Mouse (Mus musculus) neural tube, embryonic 15.5 days (tissue): ENCODE measurements around the gene Rcan2. TPM values are rescaled to one million over a fixed set of nuclear protein-coding genes. Genes with fewer than 3 reads are reported as not detected.
"Not testable (repeated sequence)": the region's sequence is repeated elsewhere in the genome, so short reads cannot be mapped to it uniquely, and the experiment has no call there.

Experiments
- ATAC-seq: fragments of 200-750 bp; cut with Nextera tagmentation; 2 replicates; pipeline ENCODE4 v1.8.0; 2017; ENCODE audit warnings: mild to moderate bottlenecking, moderate TSS enrichment, moderate library complexity; ENCODE audit not compliant: low FRiP score
- H3K27ac ChIP-seq: fragments of 300-500 bp; sonication (generic); replicated peaks from 2 replicates; pipeline ENCODE4 v1.5.1; 2015; ENCODE audit warnings: mild to moderate bottlenecking, inconsistent platforms
- H3K27me3 ChIP-seq: fragments of 300-500 bp; sonication (generic); replicated peaks from 2 replicates; pipeline ENCODE4 v1.6.1; 2015; ENCODE audit warnings: inconsistent platforms
- H3K36me3 ChIP-seq: fragments of 300-500 bp; sonication (generic); 2 replicates; pipeline ENCODE4 v1.6.1; 2015; ENCODE audit warnings: inconsistent platforms
- H3K4me1 ChIP-seq: fragments of 300-500 bp; sonication (generic); 2 replicates; pipeline ENCODE4 v1.6.1; 2015; ENCODE audit warnings: inconsistent platforms
- H3K4me2 ChIP-seq: fragments of 300-500 bp; sonication (generic); 2 replicates; pipeline ENCODE4 v1.6.1; 2015; ENCODE audit warnings: inconsistent platforms, mild to moderate bottlenecking, moderate library complexity
- H3K4me3 ChIP-seq: fragments of 300-500 bp; sonication (generic); replicated peaks from 2 replicates; pipeline ENCODE4 v1.5.1; 2015; ENCODE audit warnings: mild to moderate bottlenecking, inconsistent platforms
- H3K9ac ChIP-seq: fragments of 300-500 bp; sonication (generic); replicated peaks from 2 replicates; pipeline ENCODE4 v1.6.1; 2015; ENCODE audit warnings: mild to moderate bottlenecking, inconsistent platforms
- H3K9me3 ChIP-seq: fragments of 300-500 bp; sonication (generic); replicated peaks from 2 replicates; pipeline ENCODE4 v1.6.1; 2016; ENCODE audit warnings: inconsistent platforms
- WGBS: fragments of 180-500 bp; shearing (Covaris S2); methylation state at CpG from one replicate; pipeline ENCODE4 v1.1.7; 2015; ENCODE audit warnings: mixed read lengths; 5-methylcytosine and 5-hydroxymethylcytosine counted together
- polyA plus RNA-seq: library from polyadenylated mRNA; unstranded; fragments of >200 nt; fragmentation: Nextera tagmentation; extraction: Ambion mirVana; gene quantifications from 2 replicates; pipeline ENCODE4 v1.2.1, GENCODE M21; 2015

The Rcan2 gene
- polyA plus RNA-seq, 1 experiment from 2014 or later = 139 TPM

GRCm38 (mm10) chr17:43803764-43804163 is 2.6 kb downstream of the Rcan2 start:
- Histone ChIP-seq H3K27me3 (no peaks in the 10 kb centered on the region), H3K36me3 (no peaks in the 10 kb centered on the region), H3K9ac (no peak overlapping the region), H3K4me2 (no peak overlapping the region), H3K27ac (no peak overlapping the region), H3K9me3 (no peaks in the 10 kb centered on the region), H3K4me3 (no peak overlapping the region), H3K4me1 (peaks cover 8% of the 10 kb centered on the region)
- no peak for ATAC-seq
- whole genome bisulfite sequencing = 82% methylated on average over 6 of the region's 6 CpGs

GRCm38 (mm10) chr17:43806841-43807240 is 5.7 kb downstream of the Rcan2 start:
- 80% methylated on average over 4 of the region's 4 CpGs for WGBS
- Histone ChIP-seq H3K4me2 (no peak overlapping the region), H3K27ac (no peak overlapping the region), H3K9ac (no peak overlapping the region), H3K4me3 (no peak overlapping the region), H3K36me3 (no peaks in the 10 kb centered on the region), H3K9me3 (no peaks in the 10 kb centered on the region), H3K4me1 (peaks cover 8% of the 10 kb centered on the region), H3K27me3 (no peaks in the 10 kb centered on the region)
- ATAC-seq = no peak

DNA sequence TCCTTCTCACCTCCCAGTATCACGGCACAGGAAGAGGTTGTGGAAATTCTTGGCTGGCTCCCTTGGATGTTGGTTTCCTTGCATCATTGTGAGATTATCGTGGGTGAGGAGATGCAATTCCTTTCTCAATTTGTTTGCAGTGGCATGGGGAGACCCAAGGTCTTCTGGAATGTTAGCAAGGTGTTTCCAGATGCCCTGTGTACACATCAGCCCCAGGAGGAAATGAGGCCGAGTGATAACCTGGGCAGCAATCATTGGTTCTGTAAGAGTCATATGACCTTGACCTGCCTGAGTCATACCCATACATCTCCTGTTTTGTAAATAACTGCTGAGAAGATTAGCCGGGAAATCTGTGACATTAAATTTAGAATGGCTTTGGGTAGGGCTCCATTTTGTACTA is 10.3 kb downstream of the Rcan2 start:
- Histone ChIP-seq H3K4me2 (no peak overlapping the region), H3K27ac (no peak overlapping the region), H3K36me3 (no peaks in the 10 kb centered on the region), H3K27me3 (no peaks in the 10 kb centered on the region), H3K9me3 (no peaks in the 10 kb centered on the region), H3K9ac (no peak overlapping the region), H3K4me1 (no peaks in the 10 kb centered on the region), H3K4me3 (no peak overlapping the region)
- WGBS = 82% methylated on average over 4 of the region's 4 CpGs
- ATAC-seq = no peak

GRCm38 (mm10) chr17:43815376-43815775 is 14.2 kb downstream of the Rcan2 start:
- Histone ChIP-seq H3K4me3 (no peak overlapping the region), H3K9ac (no peak overlapping the region), H3K27ac (no peak overlapping the region), H3K27me3 (no peaks in the 10 kb centered on the region), H3K36me3 (no peaks in the 10 kb centered on the region), H3K9me3 (no peaks in the 10 kb centered on the region), H3K4me2 (no peak overlapping the region), H3K4me1 (no peaks in the 10 kb centered on the region)
- 85% methylated on average over 4 of the region's 4 CpGs for WGBS
- ATAC-seq = no peak

DNA sequence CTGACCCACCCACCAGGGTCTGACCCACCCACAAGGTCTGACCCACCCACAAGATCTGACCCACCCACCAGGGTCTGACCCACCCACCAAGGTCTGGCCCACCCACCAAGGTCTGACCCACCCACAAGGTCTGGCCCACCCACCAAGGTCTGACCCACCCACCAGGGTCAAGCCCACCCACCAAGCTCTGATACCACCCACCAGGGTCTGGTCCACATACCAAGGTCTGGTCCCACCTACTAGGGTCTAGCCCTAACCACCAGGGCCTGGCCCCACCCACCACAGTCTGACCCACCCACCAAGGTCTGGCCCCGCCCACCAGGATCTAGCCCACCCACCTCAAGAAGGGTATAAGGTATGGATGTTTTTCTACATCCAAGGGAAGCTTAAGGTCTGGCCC is 15.3 kb downstream of the Rcan2 start:
- Histone ChIP-seq H3K4me2 (no peak overlapping the region), H3K27ac (no peak overlapping the region), H3K9ac (no peak overlapping the region), H3K27me3 (no peaks in the 10 kb centered on the region), H3K4me3 (no peak overlapping the region), H3K36me3 (no peaks in the 10 kb centered on the region), H3K4me1 (no peaks in the 10 kb centered on the region), H3K9me3 (no peaks in the 10 kb centered on the region)
- WGBS = 91% methylated on average over 1 of the region's 1 CpGs
- no peak for ATAC-seq

- Histone ChIP-seq H3K4me1 (peaks cover 4% of the 10 kb centered on the region), H3K27me3 (no peaks in the 10 kb centered on the region), H3K9me3 (no peaks in the 10 kb centered on the region), H3K4me3 (no peak overlapping the region), H3K4me2 (no peak overlapping the region), H3K27ac (no peak overlapping the region), H3K36me3 (no peaks in the 10 kb centered on the region), H3K9ac (no peak overlapping the region)
- no peak for ATAC-seq
- 83% methylated on average over 10 of the region's 10 CpGs for WGBS
Measured at GRCm38 (mm10) chr17:43817171-43817570, 16.0 kb downstream of the Rcan2 start.

DNA sequence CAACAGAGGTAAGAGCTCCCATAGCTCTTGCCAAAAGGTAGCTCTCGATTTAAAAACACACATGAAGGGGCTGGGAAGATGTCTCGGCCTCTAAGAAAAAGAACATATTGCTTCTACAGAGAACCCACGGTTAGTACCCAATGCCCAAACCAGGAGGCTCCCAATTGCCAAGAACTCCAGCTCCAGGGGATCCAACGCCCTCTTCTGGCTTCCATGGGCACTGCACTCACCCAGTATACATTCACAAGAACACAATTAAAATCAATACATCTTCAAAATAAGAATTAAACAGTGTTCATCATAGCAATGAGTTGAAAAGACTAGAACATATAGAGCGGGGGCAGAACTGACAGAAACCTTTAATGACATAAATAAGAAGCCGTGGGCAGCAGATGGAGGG is 17.2 kb downstream of the Rcan2 start:
- 83% methylated on average over 6 of the region's 6 CpGs for WGBS
- no peak for ATAC-seq
- no peak overlapping the region for H3K9ac ChIP-seq
- H3K27me3 ChIP-seq = no peaks in the 10 kb centered on the region
- no peak overlapping the region for H3K4me2 ChIP-seq
- H3K27ac ChIP-seq = no peak overlapping the region
- H3K9me3 ChIP-seq = no peaks in the 10 kb centered on the region
- no peak overlapping the region for H3K4me3 ChIP-seq
- no peaks in the 10 kb centered on the region for H3K36me3 ChIP-seq
- peaks cover 10% of the 10 kb centered on the region for H3K4me1 ChIP-seq

DNA sequence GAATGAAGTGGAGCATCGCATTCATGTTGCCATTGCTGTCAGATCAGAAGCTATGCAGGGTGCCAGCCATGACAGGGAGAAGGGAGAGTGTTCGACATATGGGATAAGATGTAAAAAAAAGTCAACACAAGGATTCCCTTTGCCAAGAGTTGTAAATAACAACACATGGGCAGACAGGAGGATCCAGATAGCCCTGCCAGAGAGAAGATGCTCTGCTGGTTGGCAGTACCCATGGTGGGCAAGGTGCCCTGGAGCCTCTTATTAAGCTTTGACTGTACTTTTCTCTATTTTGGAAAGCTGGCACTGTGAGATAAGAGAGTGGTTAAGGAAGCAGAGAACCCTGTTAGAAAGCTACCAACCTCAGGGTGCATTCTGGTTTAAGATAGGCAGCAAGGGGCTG is 19.8 kb downstream of the Rcan2 start:
- 88% methylated on average over 2 of the region's 2 CpGs for WGBS

GRCm38 (mm10) chr17:43822207-43822606 is 21.1 kb downstream of the Rcan2 start:
- Histone ChIP-seq H3K36me3 (no peaks in the 10 kb centered on the region), H3K4me3 (no peak overlapping the region), H3K27me3 (no peaks in the 10 kb centered on the region), H3K4me1 (peaks cover 10% of the 10 kb centered on the region), H3K9me3 (no peaks in the 10 kb centered on the region), H3K27ac (0 out of 2 replicates have a peak overlapping the region, but pooled peaks have one; percentile 45), H3K4me2 (no peak overlapping the region), H3K9ac (no peak overlapping the region)
- WGBS = 61% methylated on average over 6 of the region's 6 CpGs
- ATAC-seq = peak; percentile 87; the same call in 1 of the 2 replicates

More for the DNA sequence above, 19.8 kb downstream of the Rcan2 start:
- no peak overlapping the region for H3K4me3 ChIP-seq
- H3K9ac ChIP-seq = no peak overlapping the region
- H3K27ac ChIP-seq = no peak overlapping the region
- no peak overlapping the region for H3K4me2 ChIP-seq
- H3K9me3 ChIP-seq = no peaks in the 10 kb centered on the region
- ATAC-seq = no peak
- peaks cover 10% of the 10 kb centered on the region for H3K4me1 ChIP-seq
- H3K27me3 ChIP-seq = no peaks in the 10 kb centered on the region
- H3K36me3 ChIP-seq = no peaks in the 10 kb centered on the region

GRCm38 (mm10) chr17:43822630-43823029 is 21.5 kb downstream of the Rcan2 start:
- 87% methylated on average over 2 of the region's 2 CpGs for WGBS
- no peak for ATAC-seq
- 0 out of 2 replicates have a peak overlapping the region, but pooled peaks have one; percentile 13 for H3K27ac ChIP-seq

GRCm38 (mm10) chr17:43824781-43825410 is 23.7 kb downstream of the Rcan2 start:
- H3K27ac ChIP-seq = no peak overlapping the region
- no peaks in the 10 kb centered on the region for H3K36me3 ChIP-seq
- H3K9me3 ChIP-seq = no peaks in the 10 kb centered on the region
- WGBS = 85% methylated on average over 10 of the region's 10 CpGs
- H3K4me3 ChIP-seq = no peak overlapping the region
- H3K27me3 ChIP-seq = no peaks in the 10 kb centered on the region
- H3K9ac ChIP-seq = no peak overlapping the region
- ATAC-seq = no peak
- peaks cover 10% of the 10 kb centered on the region for H3K4me1 ChIP-seq
- no peak overlapping the region for H3K4me2 ChIP-seq

More at GRCm38 (mm10) chr17:43822630-43823029, 21.5 kb downstream of the Rcan2 start:
- Histone ChIP-seq H3K4me1 (peaks cover 10% of the 10 kb centered on the region), H3K27me3 (no peaks in the 10 kb centered on the region), H3K9ac (no peak overlapping the region), H3K9me3 (no peaks in the 10 kb centered on the region), H3K4me3 (no peak overlapping the region), H3K4me2 (no peak overlapping the region), H3K36me3 (no peaks in the 10 kb centered on the region)

- H3K27me3 ChIP-seq, H3K9me3 ChIP-seq, H3K4me1 ChIP-seq, ATAC-seq, H3K27ac ChIP-seq, H3K4me2 ChIP-seq, H3K4me3 ChIP-seq, H3K36me3 ChIP-seq, H3K9ac ChIP-seq: not testable (repeated sequence)
- WGBS = 59% methylated on average over 1 of the region's 1 CpGs
Measured at GRCm38 (mm10) chr17:43825411-43825785, 24.2 kb downstream of the Rcan2 start.
